Mouse (Mus musculus) MEL (cell line): ENCODE data around the gene Lrig2. TPM values are rescaled to one million over a fixed set of nuclear protein-coding genes. Genes with fewer than 3 reads are reported as not detected.
A peak's percentile ranks its signal among the peaks of the same experiment; 100 is the strongest.

ENCODE experiments used
- DNase-seq: peaks from one replicate; pipeline ENCODE4 v3.0.0; 2011; ENCODE audit warnings: low read depth, low spot score
- H3K27ac ChIP-seq: 2 replicates; pipeline ENCODE4 v1.5.1; 2012; ENCODE audit warnings: low read depth, mild to moderate bottlenecking, control low read depth, low read length, moderate library complexity; ENCODE audit not compliant: control insufficient read depth
- H3K27me3 ChIP-seq, 2 experiments: fragments of 150-350 bp in 1 of 2; sonication (generic) in 1 of 2; 2 replicates each; pipeline ENCODE4 v1.6.1; 2012; ENCODE audit warnings: low read length in 2 of 2, mild to moderate bottlenecking in 2 of 2, improper control_type of control experiment in 1 of 2, moderate library complexity in 1 of 2; ENCODE audit not compliant: insufficient read depth in 2 of 2, control insufficient read depth in 1 of 2
- H3K36me3 ChIP-seq, 2 experiments: 2 replicates each; pipeline ENCODE4 v1.6.1; 2012 to 2014; ENCODE audit warnings: low read length in 2 of 2, improper control_type of control experiment in 1 of 2, inconsistent platforms in 1 of 2, mild to moderate bottlenecking in 1 of 2; ENCODE audit not compliant: insufficient read depth in 2 of 2, control insufficient read depth in 1 of 2
- H3K4me1 ChIP-seq, 2 experiments: fragments of 150-350 bp in 1 of 2; sonication (generic) in 1 of 2; 2 replicates each; pipeline ENCODE4 v1.6.1; 2012; ENCODE audit warnings: low read length in 2 of 2, improper control_type of control experiment in 1 of 2, mild to moderate bottlenecking in 1 of 2; ENCODE audit not compliant: insufficient read depth in 2 of 2, control insufficient read depth in 1 of 2
- H3K4me3 ChIP-seq, 2 experiments: fragments of 150-350 bp in 1 of 2; sonication (generic) in 1 of 2; 2 replicates each; pipeline ENCODE4 v1.5.1; 2012; ENCODE audit warnings: low read depth in 2 of 2, low read length in 2 of 2, mild to moderate bottlenecking in 2 of 2, moderate library complexity in 2 of 2, control low read depth in 1 of 2, improper control_type of control experiment in 1 of 2; ENCODE audit not compliant: control insufficient read depth in 1 of 2, insufficient read depth in 1 of 2
- H3K79me2 ChIP-seq: 2 replicates; pipeline ENCODE4 v1.6.1; 2012; ENCODE audit warnings: mild to moderate bottlenecking, low read length, moderate library complexity; ENCODE audit not compliant: control insufficient read depth, poor library complexity, insufficient read depth
- H3K9ac ChIP-seq: 2 replicates; pipeline ENCODE4 v1.6.1; 2012; ENCODE audit warnings: low read depth, mild to moderate bottlenecking, control low read depth, low read length, moderate library complexity; ENCODE audit not compliant: control insufficient read depth, poor library complexity, severe bottlenecking
- H3K9me3 ChIP-seq: fragments of 150-350 bp; sonication (generic); replicated peaks from 2 replicates; pipeline ENCODE4 v1.6.1; 2012; ENCODE audit warnings: mild to moderate bottlenecking, low read length, improper control_type of control experiment, moderate library complexity; ENCODE audit not compliant: insufficient read depth
- BHLHE40 ChIP-seq: IDR thresholded peaks from 2 replicates; pipeline ENCODE4 v1.6.1; 2012; ENCODE audit warnings: low read depth, mild to moderate bottlenecking, inconsistent platforms, low read length, improper control_type of control experiment, borderline replicate concordance
- CHD1 ChIP-seq: IDR thresholded peaks from 2 replicates; pipeline ENCODE4 v1.6.1; 2012; ENCODE audit warnings: low read depth, mild to moderate bottlenecking, inconsistent platforms, low read length, improper control_type of control experiment
- CHD2 ChIP-seq: IDR thresholded peaks from 2 replicates; pipeline ENCODE4 v1.6.1; 2011; ENCODE audit warnings: low read length, improper control_type of control experiment
- E2F4 ChIP-seq: IDR thresholded peaks from 2 replicates; pipeline ENCODE4 v1.6.1; 2011; ENCODE audit warnings: low read depth, low read length, improper control_type of control experiment, borderline replicate concordance
- ETS1 ChIP-seq: IDR thresholded peaks from 2 replicates; pipeline ENCODE4 v1.6.1; 2012; ENCODE audit warnings: low read depth, mild to moderate bottlenecking, inconsistent platforms, low read length, improper control_type of control experiment, moderate library complexity
- HCFC1 ChIP-seq: IDR thresholded peaks from 2 replicates; pipeline ENCODE4 v1.6.1; 2012; ENCODE audit warnings: low read depth, mild to moderate bottlenecking, inconsistent platforms, low read length, improper control_type of control experiment, moderate library complexity
- JUND ChIP-seq: IDR thresholded peaks from 2 replicates; pipeline ENCODE4 v1.6.1; 2011; ENCODE audit warnings: low read depth, mild to moderate bottlenecking, improper control_type of control experiment, low read length
- KAT2A ChIP-seq: conservative IDR thresholded peaks from 2 replicates; pipeline ENCODE4 v1.6.1; 2012; ENCODE audit warnings: low read depth, low read length, improper control_type of control experiment, inconsistent platforms
- MAFK ChIP-seq: IDR thresholded peaks from 2 replicates; pipeline ENCODE4 v1.6.1; 2011; ENCODE audit warnings: low read depth, mild to moderate bottlenecking, low read length, improper control_type of control experiment, borderline replicate concordance
- MAX ChIP-seq: IDR thresholded peaks from 2 replicates; pipeline ENCODE4 v1.6.1; 2011; ENCODE audit warnings: low read length, improper control_type of control experiment
- MEF2A ChIP-seq: IDR thresholded peaks from 2 replicates; pipeline ENCODE4 v1.6.1; 2014; ENCODE audit warnings: low read depth, mild to moderate bottlenecking, inconsistent platforms, low read length, improper control_type of control experiment; ENCODE audit not compliant: poor library complexity, insufficient replicate concordance, severe bottlenecking; ENCODE audit errors: extremely low read depth
- MXI1 ChIP-seq: IDR thresholded peaks from 2 replicates; pipeline ENCODE4 v1.6.1; 2011; ENCODE audit warnings: mild to moderate bottlenecking, low read depth, low read length, improper control_type of control experiment
- MYB ChIP-seq: IDR thresholded peaks from 2 replicates; pipeline ENCODE4 v1.6.1; 2011; ENCODE audit warnings: mild to moderate bottlenecking, low read depth, low read length, improper control_type of control experiment
- NELFE ChIP-seq: IDR thresholded peaks from 2 replicates; pipeline ENCODE4 v1.6.1; 2011; ENCODE audit warnings: low read depth, low read length, improper control_type of control experiment
- POLR2A ChIP-seq, 2 experiments: IDR thresholded peaks; 2 replicates each; pipeline ENCODE4 v1.6.1; 2011 to 2012; ENCODE audit warnings: low read length in 2 of 2, mild to moderate bottlenecking in 2 of 2, control low read depth in 1 of 2, improper control_type of control experiment in 1 of 2, low read depth in 1 of 2, moderate library complexity in 1 of 2; ENCODE audit not compliant: control insufficient read depth in 1 of 2, insufficient read depth in 1 of 2, poor library complexity in 1 of 2
- POLR2AphosphoS2 ChIP-seq: IDR thresholded peaks from 2 replicates; pipeline ENCODE4 v1.6.1; 2011; ENCODE audit warnings: low read length, improper control_type of control experiment
- POLR2AphosphoS5 ChIP-seq: IDR thresholded peaks from 2 replicates; pipeline ENCODE4 v1.6.1; 2012; ENCODE audit warnings: low read depth, borderline replicate concordance, mild to moderate bottlenecking, inconsistent platforms, low read length, moderate library complexity, mixed read lengths
- RAD21 ChIP-seq: IDR thresholded peaks from 2 replicates; pipeline ENCODE4 v1.6.1; 2011; ENCODE audit warnings: mild to moderate bottlenecking, low read depth, low read length, improper control_type of control experiment
- RCOR1 ChIP-seq: IDR thresholded peaks from 2 replicates; pipeline ENCODE4 v1.6.1; 2012; ENCODE audit warnings: low read depth, mild to moderate bottlenecking, inconsistent platforms, low read length, improper control_type of control experiment
- SIN3A ChIP-seq: IDR thresholded peaks from 2 replicates; pipeline ENCODE4 v1.6.1; 2012; ENCODE audit warnings: low read length, improper control_type of control experiment, inconsistent platforms
- SMC3 ChIP-seq: IDR thresholded peaks from 2 replicates; pipeline ENCODE4 v1.6.1; 2011; ENCODE audit warnings: low read depth, low read length, improper control_type of control experiment
- TCF12 ChIP-seq: IDR thresholded peaks from 2 replicates; pipeline ENCODE4 v1.6.1; 2014; ENCODE audit warnings: low read depth, mild to moderate bottlenecking, inconsistent platforms, low read length, improper control_type of control experiment, moderate library complexity
- ZC3H11A ChIP-seq: IDR thresholded peaks from 2 replicates; pipeline ENCODE4 v1.6.1; 2012; ENCODE audit warnings: low read depth, mild to moderate bottlenecking, inconsistent platforms, low read length, improper control_type of control experiment
- ZNF384 ChIP-seq: IDR thresholded peaks from 2 replicates; pipeline ENCODE4 v1.6.1; 2012; ENCODE audit warnings: low read depth, mild to moderate bottlenecking, inconsistent platforms, low read length, improper control_type of control experiment
- polyA plus RNA-seq, 2 experiments: library from polyadenylated mRNA; stranded (reverse) in 1 of 2; unstranded in 1 of 2; fragments of >175 nt in 1 of 2; fragments of >200 nt in 1 of 2; gene quantifications; 2 replicates each; pipeline versions ENCODE4 v1.2.1 to v1.2.4; 2012; ENCODE audit warnings: low replicate concordance in 2 of 2, low read depth in 1 of 2; ENCODE audit not compliant: insufficient read length in 2 of 2, insufficient read depth in 1 of 2, missing spikeins in 1 of 2
- total RNA-seq: library from RNA; depleted of rRNA; stranded (reverse); fragments of 300-350 nt; gene quantifications from 2 replicates; pipeline ENCODE4 v1.2.3, GENCODE M21; 2012

Gene Lrig2
- total and polyA plus RNA-seq, 3 experiments: 4.2 to 4.3 TPM; not detected in 1

- H3K9ac ChIP-seq: no peak overlapping the region
- H3K27me3 ChIP-seq: no peaks in the 10 kb centered on the region; a peak in 2 of 4 replicates
- H3K4me3 ChIP-seq: no peak overlapping the region
- TF ChIP-seq KAT2A (no peak), MYB (no peak), ETS1 (no peak), E2F4 (no peak), NELFE (no peak), JUND (no peak), POLR2AphosphoS5 (no peak), POLR2AphosphoS2 (no peak), MAX (no peak), SMC3 (no peak), MEF2A (no peak), BHLHE40 (no peak), RAD21 (no peak), MXI1 (no peak), HCFC1 (no peak), SIN3A (no peak), POLR2A (IDR thresholded peaks at IDR 0.05; ENCODE audit: control insufficient read depth in 1 of 2, insufficient read depth in 1 of 2, low read depth in 1 of 2, low read length in 2 of 2, poor library complexity in 1 of 2) (no peak), ZC3H11A (no peak), RCOR1 (no peak)
- no peaks in the 10 kb centered on the region for H3K9me3 ChIP-seq
- no peak overlapping the region for H3K27ac ChIP-seq
- no peaks in the 10 kb centered on the region for H3K36me3 ChIP-seq
- no peaks in the 10 kb centered on the region for H3K79me2 ChIP-seq
- no peaks in the 10 kb centered on the region for H3K4me1 ChIP-seq
- DNase-seq: peak; percentile 3
Observed at GRCm38 (mm10) chr3:104383681-104384341, 127.9 kb downstream of the Lrig2 start.

- no peak for DNase-seq
- Histone ChIP-seq H3K36me3 (no peaks in the 10 kb centered on the region), H3K9me3 (no peaks in the 10 kb centered on the region), H3K9ac (no peak overlapping the region), H3K4me3 (no peak overlapping the region), H3K79me2 (no peaks in the 10 kb centered on the region), H3K27me3 (peaks cover 0 to 1% of the 10 kb centered on the region in 2 experiments; a peak in 1 of 4 replicates), H3K4me1 (no peaks in the 10 kb centered on the region), H3K27ac (no peak overlapping the region)
- no peak for TF ChIP-seq ZNF384
- TF ChIP-seq MAFK: no peak
- TF ChIP-seq JUND: no peak
- TF ChIP-seq NELFE: no peak
- no peak for TF ChIP-seq TCF12
- no peak for TF ChIP-seq E2F4
- TF ChIP-seq CHD2: no peak
- no peak for TF ChIP-seq SIN3A
- TF ChIP-seq ZC3H11A: no peak
- no peak for TF ChIP-seq CHD1
- TF ChIP-seq POLR2AphosphoS5: no peak
- TF ChIP-seq, all 39 proteins: peak for 0
Observed at GRCm38 (mm10) chr3:104378228-104378627, 133.5 kb downstream of the Lrig2 start.
